Mouse (Mus musculus) kidney, embryonic 15.5 days (tissue): ENCODE measurements around the gene Ggt1. TPM values are rescaled to one million over a fixed set of nuclear protein-coding genes. Genes with fewer than 3 reads are reported as not detected.

Source experiments
- ATAC-seq: fragments of 200-750 bp; cut with Nextera tagmentation; replicated peaks from 2 replicates; pipeline ENCODE4 v1.8.0; 2017; ENCODE audit warnings: moderate TSS enrichment; ENCODE audit not compliant: low FRiP score
- H3K27ac ChIP-seq: fragments of 300-500 bp; sonication (generic); 2 replicates; pipeline ENCODE4 v1.5.1; 2015; ENCODE audit warnings: mild to moderate bottlenecking, inconsistent platforms
- H3K27me3 ChIP-seq: fragments of 300-500 bp; sonication (generic); 2 replicates; pipeline ENCODE4 v1.6.1; 2015; ENCODE audit warnings: inconsistent platforms
- H3K36me3 ChIP-seq: fragments of 300-500 bp; sonication (generic); 2 replicates; pipeline ENCODE4 v1.6.1; 2015; ENCODE audit warnings: inconsistent platforms
- H3K4me1 ChIP-seq: fragments of 300-500 bp; sonication (generic); 2 replicates; pipeline ENCODE4 v1.6.1; 2015; ENCODE audit warnings: inconsistent platforms
- H3K4me2 ChIP-seq: fragments of 300-500 bp; sonication (generic); 2 replicates; pipeline ENCODE4 v1.6.1; 2015; ENCODE audit warnings: moderate library complexity, mild to moderate bottlenecking, inconsistent platforms
- H3K4me3 ChIP-seq: fragments of 300-500 bp; sonication (generic); replicated peaks from 2 replicates; pipeline ENCODE4 v1.5.1; 2015; ENCODE audit warnings: mild to moderate bottlenecking, inconsistent platforms
- H3K9ac ChIP-seq: fragments of 300-500 bp; sonication (generic); 2 replicates; pipeline ENCODE4 v1.6.1; 2015; ENCODE audit warnings: mild to moderate bottlenecking, inconsistent platforms
- H3K9me3 ChIP-seq: fragments of 300-500 bp; sonication (generic); replicated peaks from 2 replicates; pipeline ENCODE4 v1.6.1; 2016; ENCODE audit warnings: inconsistent platforms
- WGBS: fragments of 180-500 bp; shearing (Covaris S2); methylation state at CpG from one replicate; pipeline ENCODE4 v1.1.7; 2015; ENCODE audit warnings: mixed read lengths; 5-methylcytosine and 5-hydroxymethylcytosine counted together
- polyA plus RNA-seq: library from polyadenylated mRNA; unstranded; fragments of >200 nt; fragmentation: Nextera tagmentation; extraction: Ambion mirVana; gene quantifications from 2 replicates; pipeline ENCODE4 v1.2.1, GENCODE M21; 2015

The Ggt1 gene
- 128 and 137 TPM in 2 replicates for polyA plus RNA-seq

- H3K27ac ChIP-seq = no peak within 1 kb of the TSS
- ATAC-seq = no peak
- H3K27me3 ChIP-seq = peaks cover 40% of the 10 kb centered on the region
- peak within 1 kb of the TSS; percentile 64; the same call in 1 of the 2 replicates for H3K4me3 ChIP-seq
- H3K36me3 ChIP-seq = no peaks in the 10 kb centered on the region
- WGBS = 61% methylated on average over 10 of the region's 10 CpGs
- peak within 1 kb of the TSS; percentile 71; the same call in 1 of the 2 replicates for H3K9ac ChIP-seq
- no peaks in the 10 kb centered on the region for H3K9me3 ChIP-seq
- peaks cover 63% of the 10 kb centered on the region for H3K4me1 ChIP-seq
- H3K4me2 ChIP-seq = peak within 1 kb of the TSS; percentile 99
Measured at GRCm38 (mm10) chr10:75561071-75561654, at the start of gene Ggt1. Gene Ggt1, plus strand, starts transcription at chr10:75561604.

- Histone ChIP-seq H3K27ac (no peak overlapping the region), H3K9ac (no peak overlapping the region), H3K4me3 (no peak overlapping the region), H3K36me3 (peaks cover 53% of the 10 kb centered on the region), H3K4me1 (peaks cover 34% of the 10 kb centered on the region), H3K9me3 (no peaks in the 10 kb centered on the region), H3K27me3 (no peaks in the 10 kb centered on the region), H3K4me2 (no peak overlapping the region)
- WGBS = 97% methylated on average over 7 of the region's 7 CpGs
- ATAC-seq = no peak
Measured at GRCm38 (mm10) chr10:75511897-75512296, 49.5 kb upstream of the Ggt1 start.

GRCm38 (mm10) chr10:75512796-75513195 lies 48.6 kb upstream of the Ggt1 start:
- H3K4me2 ChIP-seq = no peak overlapping the region
- peaks cover 34% of the 10 kb centered on the region for H3K4me1 ChIP-seq
- H3K27ac ChIP-seq = peak overlapping the region; percentile 48
- H3K9me3 ChIP-seq = no peaks in the 10 kb centered on the region
- no peak overlapping the region for H3K4me3 ChIP-seq
- 82% methylated on average over 7 of the region's 7 CpGs for WGBS
- H3K9ac ChIP-seq = no peak overlapping the region
- no peak for ATAC-seq
- H3K36me3 ChIP-seq = peaks cover 44% of the 10 kb centered on the region
- H3K27me3 ChIP-seq = no peaks in the 10 kb centered on the region

DNA sequence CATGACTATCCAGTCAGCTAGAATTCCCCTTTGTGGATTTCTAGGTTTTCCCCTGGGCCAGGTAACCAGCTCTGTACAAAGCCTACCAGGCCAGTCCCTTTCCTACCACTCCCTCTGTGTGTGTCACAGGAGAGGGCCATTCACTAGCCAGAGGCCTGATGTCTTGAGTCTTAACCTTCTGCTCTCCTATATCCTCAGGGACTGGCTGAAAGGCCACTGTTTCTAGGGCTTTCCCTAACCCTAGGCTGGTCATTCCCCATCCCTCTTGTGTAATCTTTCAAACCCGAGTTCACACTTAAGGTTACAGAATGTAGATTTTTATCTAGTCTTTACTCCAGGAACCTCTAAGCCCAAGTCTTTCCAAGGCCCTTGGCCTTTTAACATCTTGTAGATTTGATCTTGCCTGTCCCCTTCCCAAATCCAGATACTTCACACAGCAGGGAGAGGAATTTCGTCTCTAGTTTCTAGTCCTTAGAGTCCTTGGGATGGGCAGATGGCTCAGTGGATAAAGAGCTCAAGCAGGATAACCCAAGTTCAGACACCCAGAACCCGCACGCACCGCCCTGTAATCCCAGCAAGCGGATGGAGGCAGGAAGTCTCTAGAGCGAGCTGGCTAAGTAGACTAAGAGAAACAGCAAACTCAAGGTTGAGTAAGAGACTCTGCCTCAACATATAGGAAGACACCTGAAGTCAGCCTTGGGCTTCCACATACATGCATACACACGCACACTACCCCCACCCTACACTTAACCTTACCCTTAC lies 47.9 kb upstream of the Ggt1 start:
- ATAC-seq = no peak
- H3K4me3 ChIP-seq = no peak overlapping the region
- H3K4me2 ChIP-seq = peak overlapping the region; percentile 87; the same call in 1 of the 2 replicates
- 92% methylated on average over 8 of the region's 8 CpGs for WGBS
- H3K27ac ChIP-seq = peak overlapping the region; percentile 48
- H3K27me3 ChIP-seq = no peaks in the 10 kb centered on the region
- H3K9ac ChIP-seq = no peak overlapping the region
- H3K4me1 ChIP-seq = peaks cover 35% of the 10 kb centered on the region
- peaks cover 37% of the 10 kb centered on the region for H3K36me3 ChIP-seq
- H3K9me3 ChIP-seq = no peaks in the 10 kb centered on the region

GRCm38 (mm10) chr10:75514361-75514760 lies 47.0 kb upstream of the Ggt1 start:
- Histone ChIP-seq H3K9me3 (no peaks in the 10 kb centered on the region), H3K4me3 (no peak overlapping the region), H3K9ac (0 out of 2 replicates have a peak overlapping the region, but pooled peaks have one; percentile 14), H3K27ac (no peak overlapping the region), H3K36me3 (peaks cover 31% of the 10 kb centered on the region), H3K27me3 (no peaks in the 10 kb centered on the region), H3K4me1 (peaks cover 43% of the 10 kb centered on the region), H3K4me2 (peak overlapping the region; percentile 87)
- no peak for ATAC-seq
- WGBS = 66% methylated on average over 7 of the region's 7 CpGs

DNA sequence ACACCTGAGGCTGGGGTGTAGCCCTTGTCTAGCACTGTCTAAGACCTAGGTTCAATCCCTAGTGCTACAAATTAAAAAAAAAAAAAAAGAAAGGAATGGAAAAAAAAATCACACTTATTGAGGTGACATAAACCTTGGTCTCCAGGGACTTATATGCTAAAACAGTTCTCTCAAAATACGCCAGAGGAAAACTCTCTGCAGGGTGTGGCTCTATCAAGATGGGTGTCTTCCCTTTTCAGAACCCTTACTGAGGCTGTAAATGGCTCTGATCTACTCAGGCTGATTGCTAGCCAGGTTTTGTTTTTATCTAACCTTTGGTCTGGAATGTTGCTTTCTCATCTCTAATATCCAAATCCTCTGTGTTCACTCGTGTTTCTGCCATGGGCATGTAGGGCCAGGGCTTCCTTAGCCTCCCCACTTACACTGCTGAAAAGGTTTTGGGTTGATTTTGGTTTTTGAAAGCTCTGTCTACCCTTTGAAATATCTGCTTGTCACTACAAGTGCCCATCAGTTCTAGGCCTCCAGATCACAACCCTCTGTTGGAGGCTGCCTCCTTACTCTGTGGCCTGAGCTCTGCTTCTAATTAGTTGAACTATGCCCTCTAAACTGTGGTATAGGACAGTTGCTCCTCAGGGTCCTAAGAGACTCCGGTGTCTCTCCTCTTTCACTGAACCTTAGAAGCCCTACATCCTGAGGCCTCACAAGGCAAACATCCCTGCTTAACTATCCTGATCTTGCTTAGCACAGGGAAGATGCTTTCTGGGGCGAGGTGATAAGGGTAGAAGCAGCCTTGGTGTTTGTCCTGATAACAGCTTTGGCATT lies 46.0 kb upstream of the Ggt1 start:
- Histone ChIP-seq H3K9ac (peak overlapping the region; percentile 94; the same call in 1 of the 2 replicates), H3K4me3 (peak overlapping the region; percentile 79), H3K4me2 (peak overlapping the region; percentile 87)

GRCm38 (mm10) chr10:75516038-75516723 lies 45.2 kb upstream of the Ggt1 start:
- 22% methylated on average over 8 of the region's 8 CpGs for WGBS
- Histone ChIP-seq H3K36me3 (peaks cover 31% of the 10 kb centered on the region), H3K4me3 (peak overlapping the region; percentile 79), H3K4me2 (peak overlapping the region; percentile 87), H3K4me1 (peaks cover 49% of the 10 kb centered on the region), H3K9me3 (no peaks in the 10 kb centered on the region), H3K9ac (peak overlapping the region; percentile 94), H3K27me3 (no peaks in the 10 kb centered on the region), H3K27ac (peak overlapping the region; percentile 100)
- no peak for ATAC-seq

More for the DNA sequence above, 46.0 kb upstream of the Ggt1 start:
- no peaks in the 10 kb centered on the region for H3K27me3 ChIP-seq
- no peak for ATAC-seq
- no peaks in the 10 kb centered on the region for H3K9me3 ChIP-seq
- 80% methylated on average over 4 of the region's 4 CpGs for WGBS
- H3K27ac ChIP-seq = peak overlapping the region; percentile 100
- H3K4me1 ChIP-seq = peaks cover 49% of the 10 kb centered on the region
- peaks cover 31% of the 10 kb centered on the region for H3K36me3 ChIP-seq

- Histone ChIP-seq H3K27me3 (no peaks in the 10 kb centered on the region), H3K4me3 (peak overlapping the region; percentile 79), H3K9me3 (no peaks in the 10 kb centered on the region), H3K9ac (peak overlapping the region; percentile 94), H3K27ac (peak overlapping the region; percentile 100), H3K36me3 (peaks cover 31% of the 10 kb centered on the region), H3K4me2 (peak overlapping the region; percentile 87), H3K4me1 (peaks cover 49% of the 10 kb centered on the region)
- ATAC-seq = no peak
- WGBS = 0% methylated on average over 12 of the region's 12 CpGs
Measured at GRCm38 (mm10) chr10:75516724-75517072, 44.7 kb upstream of the Ggt1 start.

DNA sequence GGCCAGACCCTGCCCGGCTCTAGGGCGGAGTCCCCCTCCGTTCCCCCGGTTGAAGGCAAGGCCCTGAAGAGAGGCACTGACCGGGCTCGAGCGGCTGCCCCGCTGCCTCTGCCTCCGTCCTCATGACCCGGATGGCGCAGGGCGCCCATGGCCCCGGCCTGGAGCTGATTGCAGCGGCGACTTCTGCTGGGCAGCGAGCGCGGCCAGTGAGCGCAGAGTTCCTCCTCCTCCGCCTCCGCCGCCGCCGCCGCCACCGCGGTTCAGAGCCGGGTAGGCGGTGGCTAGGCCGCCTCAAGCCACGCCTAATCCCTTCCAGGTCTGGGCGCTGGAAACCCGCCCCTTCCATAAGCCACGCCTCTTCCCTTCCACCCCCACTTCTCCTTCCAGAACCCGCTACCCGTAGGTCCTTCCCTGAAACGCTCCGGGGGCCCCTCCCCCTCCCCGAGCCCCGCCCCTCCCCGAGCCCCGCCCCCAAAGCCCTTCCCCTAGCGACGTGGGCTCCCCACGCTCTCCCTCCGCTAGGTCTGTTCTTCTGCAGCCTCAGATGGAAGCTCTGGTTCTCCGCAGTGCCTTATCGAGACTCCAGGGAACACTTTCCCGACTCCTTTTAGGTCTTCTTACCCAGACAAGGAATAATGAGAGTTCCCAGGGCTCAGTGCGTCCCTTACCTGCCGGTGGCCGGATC lies 44.2 kb upstream of the Ggt1 start, which contains the start of gene Snrpd3:
Gene Snrpd3 (plus strand): TSS at position 479 of the 685 bp plus-strand sequence.
- Histone ChIP-seq H3K36me3 (peaks cover 31% of the 10 kb centered on the region), H3K9me3 (no peaks in the 10 kb centered on the region), H3K9ac (peak within 1 kb of the TSS; percentile 94), H3K27me3 (no peaks in the 10 kb centered on the region), H3K4me2 (peak within 1 kb of the TSS; percentile 87), H3K4me3 (peak within 1 kb of the TSS; percentile 79), H3K27ac (peak within 1 kb of the TSS; percentile 100), H3K4me1 (peaks cover 49% of the 10 kb centered on the region)
- WGBS = under 1% methylated on average over 37 of the region's 52 CpGs
- ATAC-seq = peak; percentile 95

DNA sequence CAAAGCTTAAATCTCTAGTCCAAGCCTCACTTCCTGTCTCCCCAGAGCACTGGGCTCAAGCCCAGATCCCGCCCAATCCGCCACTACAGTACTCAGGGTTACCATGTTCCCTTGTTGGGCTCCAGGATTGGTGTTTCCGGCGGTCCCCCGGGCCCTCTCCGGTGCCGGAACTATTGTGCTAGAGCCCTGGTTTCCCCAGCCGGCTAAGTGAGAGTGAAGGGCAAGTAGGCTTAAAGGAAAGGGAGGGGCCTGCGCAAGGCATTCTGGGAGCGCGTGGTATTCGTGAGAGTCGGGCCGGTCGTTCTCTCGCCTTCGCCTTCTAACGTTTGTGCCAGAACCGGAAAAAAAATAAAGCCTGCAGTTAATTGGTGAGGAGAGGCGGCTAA lies 43.7 kb upstream of the Ggt1 start, which contains the start of gene Gucd1:
Gene Gucd1 (minus strand): TSS at position 215 of the 386 bp plus-strand sequence.
- ATAC-seq = peak; percentile 89
- Histone ChIP-seq H3K27ac (peak within 1 kb of the TSS; percentile 100), H3K9me3 (no peaks in the 10 kb centered on the region), H3K27me3 (no peaks in the 10 kb centered on the region), H3K4me3 (peak within 1 kb of the TSS; percentile 79), H3K36me3 (peaks cover 35% of the 10 kb centered on the region), H3K4me1 (peaks cover 49% of the 10 kb centered on the region), H3K9ac (peak within 1 kb of the TSS; percentile 94), H3K4me2 (peak within 1 kb of the TSS; percentile 87)
- WGBS = under 1% methylated on average over 20 of the region's 20 CpGs

GRCm38 (mm10) chr10:75520581-75520980 lies 40.8 kb upstream of the Ggt1 start:
- peaks cover 63% of the 10 kb centered on the region for H3K36me3 ChIP-seq
- no peaks in the 10 kb centered on the region for H3K27me3 ChIP-seq
- no peak overlapping the region for H3K27ac ChIP-seq
- H3K4me1 ChIP-seq = peaks cover 26% of the 10 kb centered on the region
- 96% methylated on average over 5 of the region's 5 CpGs for WGBS
- H3K4me3 ChIP-seq = no peak overlapping the region
- no peaks in the 10 kb centered on the region for H3K9me3 ChIP-seq
- ATAC-seq = no peak
- no peak overlapping the region for H3K9ac ChIP-seq
- no peak overlapping the region for H3K4me2 ChIP-seq
